Mouse (Mus musculus): ENCODE measurements around the gene Prss16.

GRCm38 (mm10) chr13:21999147-21999546, 10.4 kb downstream of the Prss16 start:
- TF ChIP-seq POLR2A (IDR thresholded peaks at IDR 0.05; ENCODE audit: control insufficient read depth in 1 of 2, insufficient read depth in 1 of 2, low read depth in 1 of 2, low read length in 2 of 2, poor library complexity in 1 of 2) = no peak
- TF ChIP-seq MAX (IDR thresholded peaks at IDR 0.05; ENCODE audit: low read length) = no peak
- TF ChIP-seq EP300 (IDR thresholded peaks at IDR 0.05; ENCODE audit: low read depth in 1 of 2, low read length in 2 of 2) = no peak
- no peak for TF ChIP-seq MXI1 (IDR thresholded peaks at IDR 0.05; ENCODE audit: low read depth, low read length)
- no peak for TF ChIP-seq GATA1 (IDR thresholded peaks at IDR 0.05; ENCODE audit: low read depth, low read length)
- no peak for TF ChIP-seq MAZ (IDR thresholded peaks at IDR 0.05; ENCODE audit: low read depth, low read length)
- no peak for TF ChIP-seq CTCF (IDR thresholded peaks at IDR 0.05 in 2 of 3, conservative IDR thresholded peaks at IDR 0.05 in 1 of 3; ENCODE audit: control insufficient read depth in 1 of 3, insufficient read depth in 1 of 3, low read depth in 2 of 3, low read length in 3 of 3, poor library complexity in 1 of 3, severe bottlenecking in 1 of 3)
- TF ChIP-seq CHD2 (IDR thresholded peaks at IDR 0.05; ENCODE audit: low read length) = no peak
